Mouse (Mus musculus) midbrain, postnatal 0 days (tissue): ENCODE measurements around the gene Iqce. TPM values are rescaled to one million over a fixed set of nuclear protein-coding genes. Genes with fewer than 3 reads are reported as not detected.

Experiments used
- ATAC-seq: fragments of 200-750 bp; cut with Nextera tagmentation; 2 replicates; pipeline ENCODE4 v1.8.0; 2017; ENCODE audit warnings: moderate number of reproducible peaks, mild to moderate bottlenecking, moderate TSS enrichment, moderate library complexity; ENCODE audit not compliant: low FRiP score
- DNase-seq: peaks from one replicate; pipeline ENCODE4 v3.0.0-alpha.2; 2015; ENCODE audit warnings: low spot score
- H3K27ac ChIP-seq: fragments of 300-500 bp; sonication (generic); 2 replicates; pipeline ENCODE4 v1.5.1; 2014; ENCODE audit warnings: low read depth, mild to moderate bottlenecking, low read length, mixed read lengths
- H3K27me3 ChIP-seq: fragments of 300-500 bp; sonication (generic); 2 replicates; pipeline ENCODE4 v1.6.1; 2014; ENCODE audit warnings: low read length, control low read depth, mixed read lengths; ENCODE audit not compliant: insufficient read depth
- H3K36me3 ChIP-seq: fragments of 300-500 bp; sonication (generic); 2 replicates; pipeline ENCODE4 v1.6.1; 2014; ENCODE audit warnings: low read length, control low read depth, mixed read lengths; ENCODE audit not compliant: insufficient read depth
- H3K4me1 ChIP-seq: fragments of 300-500 bp; sonication (generic); 2 replicates; pipeline ENCODE4 v1.6.1; 2014; ENCODE audit warnings: mild to moderate bottlenecking, control low read depth, antibody characterized with exemption, low read length, mixed read lengths; ENCODE audit not compliant: insufficient read depth
- H3K4me2 ChIP-seq: fragments of 300-500 bp; sonication (generic); 2 replicates; pipeline ENCODE4 v1.6.1; 2014; ENCODE audit warnings: low read depth, mild to moderate bottlenecking, low read length, mixed read lengths; ENCODE audit not compliant: poor library complexity, severe bottlenecking
- H3K4me3 ChIP-seq: fragments of 300-500 bp; sonication (generic); 2 replicates; pipeline ENCODE4 v1.5.1; 2014; ENCODE audit warnings: low read depth, mild to moderate bottlenecking, low read length, moderate library complexity
- H3K9ac ChIP-seq: fragments of 300-500 bp; sonication (generic); replicated peaks from 2 replicates; pipeline ENCODE4 v1.6.1; 2014; ENCODE audit warnings: mild to moderate bottlenecking, low read length, moderate library complexity, mixed read lengths; ENCODE audit not compliant: poor library complexity, severe bottlenecking
- H3K9me3 ChIP-seq: fragments of 300-500 bp; sonication (generic); 2 replicates; pipeline ENCODE4 v1.6.1; 2016; ENCODE audit warnings: low read length, control low read depth
- CTCF ChIP-seq: IDR thresholded peaks from 2 replicates; pipeline ENCODE4 v1.5.1; 2016; ENCODE audit warnings: antibody characterized with exemption, mild to moderate bottlenecking
- WGBS: fragments of 180-500 bp; shearing (Covaris S2); extraction: QIAGEN DNeasy Blood & Tissue Kit; methylation state at CpG from one replicate; pipeline ENCODE4 v1.1.7; 2014; 5-methylcytosine and 5-hydroxymethylcytosine counted together
- polyA plus RNA-seq: library from polyadenylated mRNA; unstranded; fragments of >200 nt; fragmentation: Nextera tagmentation; extraction: Ambion mirVana; gene quantifications from 2 replicates; pipeline ENCODE4 v1.2.1, GENCODE M21; 2015
- total RNA-seq: library from RNA; depleted of rRNA; stranded (reverse); fragments of >200 nt; gene quantifications from 2 replicates; pipeline ENCODE4 v1.2.3, GENCODE M21; 2014

Iqce gene
- total and polyA plus RNA-seq, 2 experiments from 2014 or later: 37.2 to 38.6 TPM

DNA sequence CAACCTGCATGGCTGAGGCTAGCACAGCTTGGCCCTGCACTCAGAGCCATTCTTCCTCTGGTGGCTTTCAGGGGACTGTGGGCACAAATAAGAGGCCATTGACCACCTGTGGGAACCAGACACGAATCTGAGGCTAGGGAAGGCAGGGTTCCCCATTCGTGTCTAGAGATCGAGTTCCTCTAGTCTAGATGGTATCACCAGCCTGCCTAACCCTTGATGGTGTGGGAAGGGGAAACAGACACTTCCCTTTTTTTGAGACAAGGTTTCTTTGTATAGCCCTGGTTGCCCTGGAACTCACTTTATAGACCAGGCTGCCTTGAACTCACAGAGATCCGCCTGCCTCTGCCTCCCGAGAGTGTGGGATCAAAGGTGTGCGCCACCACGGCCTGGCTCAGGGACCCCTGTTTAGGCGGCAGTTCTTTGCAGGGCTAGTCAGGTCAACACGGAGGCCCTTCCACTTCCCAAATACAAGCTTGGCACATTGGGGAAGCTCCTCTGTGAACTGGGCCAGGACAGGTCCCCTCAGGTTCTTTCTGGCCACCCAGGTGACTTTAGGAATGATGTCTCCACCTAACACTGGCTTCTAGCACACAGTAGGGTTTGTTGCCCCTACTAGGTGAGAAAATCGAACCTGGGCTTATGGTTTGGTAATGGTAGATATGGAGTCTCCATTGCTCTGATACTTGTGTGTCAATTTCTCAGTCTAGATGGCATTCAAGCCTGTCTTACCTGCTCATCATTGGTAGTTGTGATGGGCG is 29.0 kb upstream of the Iqce start:
- no peak overlapping the region for H3K4me3 ChIP-seq
- H3K9me3 ChIP-seq: no peaks in the 10 kb centered on the region
- H3K27ac ChIP-seq: no peak overlapping the region
- no peak overlapping the region for H3K9ac ChIP-seq
- no peaks in the 10 kb centered on the region for H3K36me3 ChIP-seq
- ATAC-seq (no peak), DNase-seq (no peak)
- H3K4me1 ChIP-seq: no peaks in the 10 kb centered on the region
- 88% methylated on average over 11 of the region's 11 CpGs for WGBS
- H3K27me3 ChIP-seq: peaks cover 12% of the 10 kb centered on the region
- no peak for TF ChIP-seq CTCF
- H3K4me2 ChIP-seq: no peak overlapping the region

DNA sequence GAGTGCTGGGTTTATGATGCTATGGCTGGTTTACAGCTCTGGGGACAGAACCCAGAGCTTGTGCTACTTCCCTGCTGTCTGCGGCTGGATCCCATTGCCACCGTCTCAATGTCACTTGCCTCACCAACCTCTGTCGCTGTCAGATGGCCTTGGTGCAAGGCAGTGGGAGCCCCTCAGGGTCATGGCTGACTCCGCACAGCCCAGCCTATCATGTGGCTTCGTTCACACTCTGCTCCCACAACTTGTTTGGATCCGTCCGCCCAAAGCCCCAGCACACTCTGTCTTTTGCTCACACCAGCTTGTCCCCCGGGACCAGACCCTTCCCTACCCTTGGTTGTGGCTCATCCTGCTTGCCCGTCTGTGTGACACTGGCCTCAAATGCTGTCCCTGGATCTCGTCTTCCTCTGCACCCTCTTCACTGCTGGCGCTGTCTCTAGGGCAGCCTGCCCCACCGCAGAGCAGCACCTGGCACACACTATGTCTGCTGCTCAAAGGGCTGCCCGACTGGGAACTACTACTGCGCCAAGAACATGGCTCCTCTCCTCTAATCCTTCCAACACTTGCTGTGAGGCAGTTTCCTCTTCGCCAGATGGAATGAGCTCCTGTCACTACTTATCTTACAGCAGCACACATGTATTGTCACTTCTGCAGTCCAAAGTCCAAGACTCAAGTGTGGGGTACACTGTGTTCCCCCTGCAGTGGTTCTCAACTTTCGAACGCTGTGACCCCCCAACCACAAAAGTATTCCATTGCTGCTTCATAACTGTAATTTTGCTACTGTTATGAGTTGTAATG is 25.0 kb upstream of the Iqce start:
- no peaks in the 10 kb centered on the region for H3K9me3 ChIP-seq
- TF ChIP-seq CTCF: no peak

DNA sequence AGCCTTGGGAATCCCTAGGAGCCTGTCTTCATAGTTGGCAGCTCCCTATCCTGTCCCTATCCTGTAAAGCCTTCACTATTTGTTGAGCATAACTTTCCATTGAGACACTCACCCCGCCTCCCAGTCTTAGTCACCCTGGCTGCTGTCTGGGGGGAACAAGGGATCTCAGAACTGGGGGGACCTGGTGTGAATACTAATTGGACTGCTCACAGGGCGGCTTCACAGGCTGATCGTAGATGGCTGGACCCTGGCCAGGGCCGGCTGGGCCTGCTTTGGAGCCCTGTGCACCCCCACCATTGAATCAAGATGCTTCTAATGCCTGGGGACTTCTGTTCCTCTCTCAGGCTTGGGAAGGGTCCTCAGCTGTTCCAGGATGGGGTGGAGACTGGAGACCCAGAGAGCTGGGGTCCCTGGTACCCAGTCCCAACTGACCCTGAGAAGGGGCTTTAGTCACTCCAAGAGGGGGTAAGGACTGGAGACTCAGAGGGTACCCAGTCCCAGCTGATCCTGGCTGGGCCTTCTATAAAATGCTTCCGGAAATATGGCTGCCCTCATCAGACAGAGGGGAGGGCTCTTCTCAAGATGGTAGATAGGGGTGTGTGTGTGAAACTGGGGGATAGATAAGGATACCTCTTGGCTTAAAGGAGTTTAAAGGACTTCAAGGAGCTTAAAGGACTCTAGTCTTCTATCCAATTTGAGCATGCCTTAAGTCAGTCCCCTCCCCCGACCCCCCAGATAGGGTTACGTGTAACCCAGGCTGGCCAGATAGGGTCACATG is 24.1 kb upstream of the Iqce start:
- H3K9me3 ChIP-seq: no peaks in the 10 kb centered on the region
- TF ChIP-seq CTCF: no peak
- H3K4me2 ChIP-seq: no peak overlapping the region
- H3K27ac ChIP-seq: peak overlapping the region; percentile 62
- WGBS: 69% methylated on average over 7 of the region's 7 CpGs
- no peak overlapping the region for H3K9ac ChIP-seq
- H3K36me3 ChIP-seq: no peaks in the 10 kb centered on the region
- H3K27me3 ChIP-seq: no peaks in the 10 kb centered on the region
- ATAC-seq (peak; percentile 60), DNase-seq (peak; percentile 91)
- no peak overlapping the region for H3K4me3 ChIP-seq
- H3K4me1 ChIP-seq: peaks cover 15% of the 10 kb centered on the region; the same call in 1 of the 2 replicates

More for the DNA sequence above, 25.0 kb upstream of the Iqce start:
- WGBS: 80% methylated on average over 17 of the region's 17 CpGs
- Histone ChIP-seq H3K36me3 (no peaks in the 10 kb centered on the region), H3K9ac (no peak overlapping the region), H3K4me1 (peaks cover 15% of the 10 kb centered on the region; the same call in 1 of the 2 replicates), H3K4me2 (no peak overlapping the region), H3K27ac (no peak overlapping the region), H3K27me3 (no peaks in the 10 kb centered on the region), H3K4me3 (no peak overlapping the region)
- ATAC-seq (no peak), DNase-seq (no peak)

DNA sequence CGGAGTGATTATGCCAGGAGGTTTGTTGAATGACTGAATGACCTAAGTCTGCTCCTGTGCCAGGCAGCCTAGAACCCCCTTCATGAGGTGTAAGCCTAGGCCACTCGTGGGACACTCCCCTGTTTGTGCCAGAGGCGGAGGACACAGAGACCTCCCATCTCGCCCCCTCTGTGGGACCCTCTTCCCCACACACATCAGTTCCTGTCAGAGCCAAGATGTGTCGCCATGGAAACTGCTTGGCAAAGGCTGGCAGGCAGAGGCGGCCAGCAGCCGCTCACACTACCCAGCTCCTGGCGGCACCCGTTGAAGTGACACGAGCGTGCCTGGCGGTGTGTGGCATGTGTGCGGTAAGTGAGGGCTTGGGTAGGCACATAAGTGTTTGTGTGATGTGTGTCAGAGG is 21.6 kb upstream of the Iqce start, which contains the start of gene Amz1:
TSS of gene Amz1 (plus strand) at position 306 of the 400 bp plus-strand sequence.
- Histone ChIP-seq H3K27ac (peak within 1 kb of the TSS; percentile 63), H3K4me1 (peaks cover 15% of the 10 kb centered on the region; the same call in 1 of the 2 replicates), H3K4me3 (peak within 1 kb of the TSS; percentile 17; the same call in 1 of the 2 replicates), H3K27me3 (no peaks in the 10 kb centered on the region), H3K36me3 (peaks cover 3% of the 10 kb centered on the region; the same call in 1 of the 2 replicates), H3K4me2 (peak within 1 kb of the TSS; percentile 44), H3K9ac (0 out of 2 replicates have a peak within 1 kb of the TSS, but pooled peaks have one; percentile 24), H3K9me3 (no peaks in the 10 kb centered on the region)
- peak; percentile 26; the same call in 1 of the 2 replicates for TF ChIP-seq CTCF
- WGBS: 31% methylated on average over 13 of the region's 13 CpGs
- peak; percentile 91 for DNase-seq
- peak; percentile 75 for ATAC-seq

DNA sequence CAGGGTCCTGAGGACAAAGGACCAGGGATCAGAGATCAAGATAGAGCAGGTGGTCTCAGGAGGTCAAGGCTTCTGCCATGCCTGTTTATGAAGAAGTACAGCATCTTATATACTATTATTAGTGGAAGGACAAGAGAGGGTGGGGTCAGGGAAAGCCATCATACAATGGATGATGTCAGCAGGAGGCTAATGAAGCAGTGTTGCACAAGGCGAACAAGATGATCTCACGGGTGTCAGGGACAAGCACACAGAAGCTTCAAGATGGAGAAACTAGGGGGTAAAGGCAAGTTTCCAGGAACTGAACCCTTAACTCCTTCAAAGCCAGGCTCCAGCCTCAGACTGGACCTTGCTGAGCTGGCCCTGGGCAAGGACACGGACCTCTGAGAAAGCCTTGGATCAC is 19.9 kb upstream of the Iqce start:
- Histone ChIP-seq H3K4me1 (peaks cover 15% of the 10 kb centered on the region; the same call in 1 of the 2 replicates), H3K4me2 (no peak overlapping the region), H3K9me3 (no peaks in the 10 kb centered on the region), H3K36me3 (peaks cover 20% of the 10 kb centered on the region), H3K27ac (no peak overlapping the region), H3K4me3 (no peak overlapping the region), H3K27me3 (no peaks in the 10 kb centered on the region), H3K9ac (no peak overlapping the region)
- no peak for TF ChIP-seq CTCF
- ATAC-seq (no peak), DNase-seq (no peak)
- 76% methylated on average over 3 of the region's 3 CpGs for WGBS
